Mouse (Mus musculus) MEL (cell line): ENCODE measurements around the gene Nprl3. TPM values are rescaled to one million over a fixed set of nuclear protein-coding genes. Genes with fewer than 3 reads are reported as not detected.

Experiments used
- DNase-seq: peaks from one replicate; pipeline ENCODE4 v3.0.0; 2011; ENCODE audit warnings: low read depth, low spot score
- H3K27ac ChIP-seq: 2 replicates; pipeline ENCODE4 v1.5.1; 2012; ENCODE audit warnings: low read depth, mild to moderate bottlenecking, control low read depth, low read length, moderate library complexity; ENCODE audit not compliant: control insufficient read depth
- H3K27me3 ChIP-seq, 2 experiments: fragments of 150-350 bp in 1 of 2; sonication (generic) in 1 of 2; 2 replicates each; pipeline ENCODE4 v1.6.1; 2012; ENCODE audit warnings: low read length in 2 of 2, mild to moderate bottlenecking in 2 of 2, improper control_type of control experiment in 1 of 2, moderate library complexity in 1 of 2; ENCODE audit not compliant: insufficient read depth in 2 of 2, control insufficient read depth in 1 of 2
- H3K36me3 ChIP-seq, 2 experiments: 2 replicates each; pipeline ENCODE4 v1.6.1; 2012 to 2014; ENCODE audit warnings: low read length in 2 of 2, improper control_type of control experiment in 1 of 2, inconsistent platforms in 1 of 2, mild to moderate bottlenecking in 1 of 2; ENCODE audit not compliant: insufficient read depth in 2 of 2, control insufficient read depth in 1 of 2
- H3K4me1 ChIP-seq, 2 experiments: fragments of 150-350 bp in 1 of 2; sonication (generic) in 1 of 2; 2 replicates each; pipeline ENCODE4 v1.6.1; 2012; ENCODE audit warnings: low read length in 2 of 2, improper control_type of control experiment in 1 of 2, mild to moderate bottlenecking in 1 of 2; ENCODE audit not compliant: insufficient read depth in 2 of 2, control insufficient read depth in 1 of 2
- H3K4me3 ChIP-seq, 2 experiments: fragments of 150-350 bp in 1 of 2; sonication (generic) in 1 of 2; 2 replicates each; pipeline ENCODE4 v1.5.1; 2012; ENCODE audit warnings: low read depth in 2 of 2, low read length in 2 of 2, mild to moderate bottlenecking in 2 of 2, moderate library complexity in 2 of 2, control low read depth in 1 of 2, improper control_type of control experiment in 1 of 2; ENCODE audit not compliant: control insufficient read depth in 1 of 2, insufficient read depth in 1 of 2
- H3K79me2 ChIP-seq: 2 replicates; pipeline ENCODE4 v1.6.1; 2012; ENCODE audit warnings: mild to moderate bottlenecking, low read length, moderate library complexity; ENCODE audit not compliant: control insufficient read depth, poor library complexity, insufficient read depth
- H3K9ac ChIP-seq: 2 replicates; pipeline ENCODE4 v1.6.1; 2012; ENCODE audit warnings: low read depth, mild to moderate bottlenecking, control low read depth, low read length, moderate library complexity; ENCODE audit not compliant: control insufficient read depth, poor library complexity, severe bottlenecking
- H3K9me3 ChIP-seq: fragments of 150-350 bp; sonication (generic); replicated peaks from 2 replicates; pipeline ENCODE4 v1.6.1; 2012; ENCODE audit warnings: mild to moderate bottlenecking, low read length, improper control_type of control experiment, moderate library complexity; ENCODE audit not compliant: insufficient read depth
- BHLHE40 ChIP-seq: IDR thresholded peaks from 2 replicates; pipeline ENCODE4 v1.6.1; 2012; ENCODE audit warnings: low read depth, mild to moderate bottlenecking, inconsistent platforms, low read length, improper control_type of control experiment, borderline replicate concordance
- CTCF ChIP-seq, 3 experiments: IDR thresholded peaks in 2 of 3; conservative IDR thresholded peaks in 1 of 3; 2 replicates each; pipeline ENCODE4 v1.5.1; 2011 to 2012; ENCODE audit warnings: low read length in 3 of 3, low read depth in 2 of 3, mild to moderate bottlenecking in 2 of 3, improper control_type of control experiment in 1 of 3, inconsistent platforms in 1 of 3, mixed read lengths in 1 of 3, moderate library complexity in 1 of 3; ENCODE audit not compliant: control insufficient read depth in 1 of 3, insufficient read depth in 1 of 3, poor library complexity in 1 of 3, severe bottlenecking in 1 of 3
- E2F4 ChIP-seq: IDR thresholded peaks from 2 replicates; pipeline ENCODE4 v1.6.1; 2011; ENCODE audit warnings: low read depth, low read length, improper control_type of control experiment, borderline replicate concordance
- GATA1 ChIP-seq: IDR thresholded peaks from 2 replicates; pipeline ENCODE4 v1.6.1; 2011; ENCODE audit warnings: low read depth, low read length, improper control_type of control experiment
- JUND ChIP-seq: IDR thresholded peaks from 2 replicates; pipeline ENCODE4 v1.6.1; 2011; ENCODE audit warnings: low read depth, mild to moderate bottlenecking, improper control_type of control experiment, low read length
- MYB ChIP-seq: IDR thresholded peaks from 2 replicates; pipeline ENCODE4 v1.6.1; 2011; ENCODE audit warnings: mild to moderate bottlenecking, low read depth, low read length, improper control_type of control experiment
- NRF1 ChIP-seq: IDR thresholded peaks from 2 replicates; pipeline ENCODE4 v1.6.1; 2014; ENCODE audit warnings: low read depth, mild to moderate bottlenecking, inconsistent platforms, low read length, improper control_type of control experiment, moderate library complexity; ENCODE audit not compliant: poor library complexity, insufficient read depth, severe bottlenecking
- POLR2AphosphoS2 ChIP-seq: IDR thresholded peaks from 2 replicates; pipeline ENCODE4 v1.6.1; 2011; ENCODE audit warnings: low read length, improper control_type of control experiment
- POLR2AphosphoS5 ChIP-seq: IDR thresholded peaks from 2 replicates; pipeline ENCODE4 v1.6.1; 2012; ENCODE audit warnings: low read depth, borderline replicate concordance, mild to moderate bottlenecking, inconsistent platforms, low read length, moderate library complexity, mixed read lengths
- SMC3 ChIP-seq: IDR thresholded peaks from 2 replicates; pipeline ENCODE4 v1.6.1; 2011; ENCODE audit warnings: low read depth, low read length, improper control_type of control experiment
- TAL1 ChIP-seq: IDR thresholded peaks from 2 replicates; pipeline ENCODE4 v1.6.1; 2012; ENCODE audit warnings: mild to moderate bottlenecking, inconsistent platforms, low read length, moderate library complexity, mixed read lengths
- TBP ChIP-seq: IDR thresholded peaks from 2 replicates; pipeline ENCODE4 v1.8.0; 2011; ENCODE audit warnings: low read depth, low read length, improper control_type of control experiment
- UBTF ChIP-seq: IDR thresholded peaks from 2 replicates; pipeline ENCODE4 v1.6.1; 2012; ENCODE audit warnings: low read depth, mild to moderate bottlenecking, inconsistent platforms, low read length, improper control_type of control experiment, moderate library complexity, borderline replicate concordance; ENCODE audit not compliant: insufficient read depth
- ZKSCAN1 ChIP-seq: IDR thresholded peaks from 2 replicates; pipeline ENCODE4 v1.6.1; 2012; ENCODE audit warnings: low read depth, mild to moderate bottlenecking, inconsistent platforms, low read length, improper control_type of control experiment, moderate library complexity
- polyA plus RNA-seq, 2 experiments: library from polyadenylated mRNA; stranded (reverse) in 1 of 2; unstranded in 1 of 2; fragments of >175 nt in 1 of 2; fragments of >200 nt in 1 of 2; gene quantifications; 2 replicates each; pipeline versions ENCODE4 v1.2.1 to v1.2.4; 2012; ENCODE audit warnings: low replicate concordance in 2 of 2, low read depth in 1 of 2; ENCODE audit not compliant: insufficient read length in 2 of 2, insufficient read depth in 1 of 2, missing spikeins in 1 of 2
- total RNA-seq: library from RNA; depleted of rRNA; stranded (reverse); fragments of 300-350 nt; gene quantifications from 2 replicates; pipeline ENCODE4 v1.2.3, GENCODE M21; 2012

Nprl3 gene
- total and polyA plus RNA-seq, 3 experiments, result 14.1 to 18.4 TPM; not detected in 1

GRCm38 (mm10) chr11:32188881-32189280, 78.6 kb downstream of the Nprl3 start:
- Histone ChIP-seq H3K27ac (no peak overlapping the region), H3K4me1 (no peaks in the 10 kb centered on the region), H3K4me3 (no peak overlapping the region), H3K27me3 (no peaks in the 10 kb centered on the region), H3K79me2 (no peaks in the 10 kb centered on the region), H3K36me3 (peaks cover 0 to 2% of the 10 kb centered on the region in 2 experiments; a peak in 1 of 4 replicates), H3K9ac (no peak overlapping the region), H3K9me3 (no peaks in the 10 kb centered on the region)
- no peak for DNase-seq
- TF ChIP-seq UBTF (no peak), GATA1 (no peak), POLR2AphosphoS2 (peak; percentile 16; the same call in 1 of the 2 replicates), TBP (no peak), E2F4 (no peak)

DNA sequence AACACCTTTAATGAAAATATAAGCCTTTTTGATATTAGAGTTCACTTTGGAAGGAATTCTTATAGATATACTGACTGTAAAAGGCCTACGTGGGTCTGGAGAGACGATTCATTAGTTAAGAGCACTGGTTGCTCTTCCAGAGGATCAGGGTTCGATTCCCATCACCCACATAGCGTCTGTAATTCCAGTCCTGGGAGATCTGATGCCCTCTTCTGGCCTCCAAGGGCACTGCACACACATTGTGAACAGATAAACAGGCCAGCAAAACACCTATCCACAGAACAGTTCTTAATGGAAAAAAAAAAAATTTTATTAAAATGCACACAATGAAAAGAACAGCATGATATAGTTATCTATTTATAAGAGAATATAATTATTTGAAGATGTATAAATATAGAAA, 80.3 kb downstream of the Nprl3 start:
- TF ChIP-seq POLR2AphosphoS5 (no peak), CTCF (IDR thresholded peaks at IDR 0.05 in 2 of 3, conservative IDR thresholded peaks at IDR 0.05 in 1 of 3; ENCODE audit: control insufficient read depth in 1 of 3, insufficient read depth in 1 of 3, low read depth in 2 of 3, low read length in 3 of 3, poor library complexity in 1 of 3, severe bottlenecking in 1 of 3) (peak; percentile 30 to 46 (median 45))
- no peak for DNase-seq

GRCm38 (mm10) chr11:32186031-32186430, 81.5 kb downstream of the Nprl3 start:
- no peaks in the 10 kb centered on the region for H3K27me3 ChIP-seq
- H3K9ac ChIP-seq, result no peak overlapping the region
- H3K27ac ChIP-seq, result no peak overlapping the region
- peaks cover 0 to 2% of the 10 kb centered on the region in 2 experiments; a peak in 1 of 4 replicates for H3K36me3 ChIP-seq
- no peaks in the 10 kb centered on the region for H3K4me1 ChIP-seq
- DNase-seq, result no peak
- H3K4me3 ChIP-seq, result no peak overlapping the region
- TF ChIP-seq NRF1, result no peak
- no peak for TF ChIP-seq ZKSCAN1
- TF ChIP-seq JUND, result no peak
- no peak for TF ChIP-seq MYB
- no peak for TF ChIP-seq SMC3
- no peak for TF ChIP-seq UBTF
- no peak for TF ChIP-seq TAL1
- no peak for TF ChIP-seq BHLHE40
- H3K9me3 ChIP-seq, result no peaks in the 10 kb centered on the region
- H3K79me2 ChIP-seq, result no peaks in the 10 kb centered on the region

More for the DNA sequence above, 80.3 kb downstream of the Nprl3 start:
- H3K9me3 ChIP-seq, result no peaks in the 10 kb centered on the region
- H3K9ac ChIP-seq, result no peak overlapping the region
- no peaks in the 10 kb centered on the region for H3K4me1 ChIP-seq
- H3K4me3 ChIP-seq, result no peak overlapping the region
- no peaks in the 10 kb centered on the region for H3K27me3 ChIP-seq
- peaks cover 0 to 2% of the 10 kb centered on the region in 2 experiments; a peak in 1 of 4 replicates for H3K36me3 ChIP-seq
- H3K79me2 ChIP-seq, result no peaks in the 10 kb centered on the region
- no peak overlapping the region for H3K27ac ChIP-seq
